Mouse (Mus musculus) spleen, postnatal 10 days (tissue): ENCODE measurements at regions not wholly inside any gene's neighbourhood (a gene's known extent, or its start where the extent isn't known, plus 50 kb on each side); places are given as distances from the start of the nearest gene placed in this dataset.

Experiments used
- DNase-seq, 2 experiments: peaks; one replicate each; pipeline ENCODE4 v3.0.0; 2021 to 2022; ENCODE audit warnings: low spot score in 2 of 2

DNA sequence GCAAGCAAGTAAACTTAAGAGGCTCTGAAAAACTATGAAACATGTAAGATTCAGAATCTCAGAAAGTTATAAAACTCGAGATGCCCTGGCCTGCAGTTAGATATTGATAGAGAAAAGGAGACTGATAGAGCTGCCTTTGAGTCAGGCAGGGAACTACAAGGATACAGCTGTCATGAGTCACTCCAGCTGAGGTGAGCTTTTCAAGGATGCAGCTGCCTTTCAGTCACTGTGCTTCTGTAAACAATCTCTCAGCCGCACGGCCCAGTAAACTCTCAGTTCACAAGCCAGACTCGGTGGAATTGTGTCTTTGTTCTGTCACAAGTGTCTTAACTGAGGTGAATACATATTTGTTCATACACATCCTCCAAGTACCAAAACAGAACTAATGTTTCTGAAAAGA, 334.9 kb upstream of the Rsrc1 start:
- DNase-seq = no peak

DNA sequence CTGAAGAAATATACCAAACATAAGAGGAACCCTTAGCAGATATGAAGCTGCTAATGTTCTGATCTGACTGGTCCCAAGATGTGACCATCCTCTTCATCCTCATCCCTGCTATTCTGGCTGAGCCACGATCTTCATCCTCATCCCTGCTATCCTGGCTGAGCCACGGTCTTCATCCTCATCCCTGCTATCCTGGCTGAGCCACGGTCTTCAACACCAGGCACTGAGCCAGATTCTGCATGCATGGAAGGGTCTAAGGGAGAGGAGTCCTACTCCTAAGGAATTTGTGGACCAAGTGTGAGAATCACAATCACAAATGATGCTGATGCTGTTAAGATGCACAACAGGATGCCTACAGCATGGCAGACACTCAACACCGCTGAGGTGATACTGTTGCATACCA, 331.9 kb upstream of the Rsrc1 start:
- no peak for DNase-seq

DNA sequence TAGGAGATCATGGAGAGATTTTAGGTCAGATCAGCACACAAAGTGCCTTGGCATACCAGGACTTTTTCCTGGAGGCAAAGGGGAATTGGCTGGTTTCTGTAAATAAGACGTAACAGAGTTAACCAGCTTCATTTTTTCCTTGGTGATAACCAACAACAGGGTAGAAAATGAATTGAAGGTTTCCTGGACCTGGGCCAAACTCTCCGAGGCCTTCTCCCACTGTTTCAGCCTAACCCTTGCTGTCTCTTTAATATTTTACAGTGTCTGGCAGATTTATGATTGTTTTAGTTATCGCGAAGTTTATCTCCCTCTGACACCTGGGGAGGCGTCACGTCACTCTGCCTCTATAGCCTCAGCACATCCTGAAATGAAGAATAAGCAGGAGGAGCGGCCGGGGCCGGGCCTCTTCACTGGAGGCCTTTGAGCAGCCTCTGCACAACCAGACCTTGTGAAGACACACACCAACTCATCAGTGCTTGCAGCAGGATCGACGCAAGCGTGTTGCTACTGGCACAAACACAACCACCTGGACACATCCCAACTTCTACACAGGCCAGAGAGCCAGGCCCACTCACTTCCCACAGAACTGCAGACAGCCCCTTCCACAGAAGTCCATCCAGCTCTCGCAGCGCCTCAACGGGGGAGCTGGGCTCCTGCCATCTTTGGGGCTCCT, 331.0 kb upstream of the Rsrc1 start:
- peak; percentile 34 to 44 for DNase-seq

DNA sequence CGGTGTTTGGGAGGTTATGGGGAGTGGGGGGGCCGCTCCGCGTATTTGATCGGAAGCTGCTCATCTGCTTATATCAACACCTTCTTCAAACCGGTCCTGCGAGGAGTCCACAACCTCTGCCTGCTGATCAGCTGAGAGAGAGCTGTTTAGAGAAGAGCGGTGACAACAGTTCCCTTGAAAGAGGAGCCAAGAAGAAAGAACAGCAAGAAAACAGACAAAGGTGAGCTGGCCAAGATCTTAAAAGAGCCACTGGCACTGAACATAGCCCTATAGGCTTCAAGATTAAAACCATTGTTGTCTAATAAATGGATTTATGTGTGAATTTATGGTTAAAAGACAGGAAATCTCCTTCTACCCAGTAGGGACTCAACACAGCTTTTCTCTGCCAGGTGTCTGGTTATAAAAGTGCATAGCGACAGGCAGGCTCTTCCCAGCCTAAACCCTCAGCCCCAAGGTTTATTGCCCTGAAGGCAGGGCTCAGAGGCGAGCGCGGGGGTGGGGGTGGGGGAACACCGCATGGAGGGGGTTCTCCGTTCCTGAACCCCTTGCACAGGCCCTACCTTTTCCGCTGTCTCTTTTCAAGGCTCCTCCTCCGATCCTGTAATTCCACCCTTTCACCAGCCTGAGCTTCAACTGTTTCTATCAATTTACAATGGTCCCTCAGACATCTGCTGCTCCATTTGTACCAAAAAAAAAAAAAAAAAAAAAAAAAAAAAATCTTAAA, 330.3 kb upstream of the Rsrc1 start:
- peak; percentile 21 to 24 for DNase-seq

DNA sequence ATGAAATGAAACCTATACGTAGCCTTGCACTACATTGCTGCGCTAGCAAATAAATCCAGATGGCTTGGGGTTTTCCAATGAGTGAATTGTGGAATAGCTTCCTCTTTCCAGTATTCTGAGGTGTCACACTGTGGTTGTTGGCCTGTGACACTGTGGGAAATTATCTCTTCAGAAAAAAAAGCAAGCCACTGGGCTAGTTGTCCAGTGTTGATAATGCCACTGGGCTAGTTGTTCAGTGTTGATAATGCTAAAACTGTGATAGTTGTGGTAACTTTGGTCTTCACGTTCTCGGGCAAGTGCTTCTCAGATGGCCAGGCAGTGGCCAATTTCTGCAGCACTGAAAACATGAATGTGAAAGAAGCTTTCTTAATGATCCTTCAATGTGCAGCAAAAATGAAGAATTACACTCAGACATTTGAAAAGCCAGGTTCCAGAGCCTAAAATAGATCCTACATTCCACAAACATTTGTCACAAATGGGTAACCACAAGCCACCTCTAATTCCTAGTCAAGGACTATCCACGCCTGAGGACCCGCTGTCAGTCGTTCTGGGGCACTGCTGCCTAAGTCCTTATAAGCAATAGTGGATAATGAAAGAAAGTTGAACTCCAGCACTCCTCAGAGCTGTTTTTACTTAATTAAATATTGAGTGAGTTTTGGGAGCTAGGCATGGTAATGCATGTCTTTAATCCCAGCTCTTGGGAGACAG, 328.9 kb upstream of the Rsrc1 start:
- DNase-seq = peak in 1 of 2 experiments; percentile 23

DNA sequence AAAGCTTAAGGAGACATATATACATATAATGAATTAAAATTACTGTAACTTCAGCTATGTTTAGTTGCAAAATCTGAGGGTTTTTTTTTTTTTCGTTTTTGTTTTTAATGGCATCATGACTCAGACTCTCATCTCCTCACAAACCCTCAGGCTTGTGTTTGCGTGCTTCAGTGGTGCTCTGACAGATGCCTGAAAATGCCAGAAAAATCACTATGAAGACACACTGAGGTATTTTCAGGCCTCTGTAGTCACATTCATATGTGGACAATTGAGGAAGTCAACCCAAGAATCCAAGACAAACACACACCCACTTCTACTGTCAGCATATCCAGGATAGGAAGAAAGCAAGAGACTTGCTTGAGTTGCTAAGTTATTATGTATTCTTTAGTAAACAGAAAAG, 327.2 kb upstream of the Rsrc1 start:
- DNase-seq = no peak

DNA sequence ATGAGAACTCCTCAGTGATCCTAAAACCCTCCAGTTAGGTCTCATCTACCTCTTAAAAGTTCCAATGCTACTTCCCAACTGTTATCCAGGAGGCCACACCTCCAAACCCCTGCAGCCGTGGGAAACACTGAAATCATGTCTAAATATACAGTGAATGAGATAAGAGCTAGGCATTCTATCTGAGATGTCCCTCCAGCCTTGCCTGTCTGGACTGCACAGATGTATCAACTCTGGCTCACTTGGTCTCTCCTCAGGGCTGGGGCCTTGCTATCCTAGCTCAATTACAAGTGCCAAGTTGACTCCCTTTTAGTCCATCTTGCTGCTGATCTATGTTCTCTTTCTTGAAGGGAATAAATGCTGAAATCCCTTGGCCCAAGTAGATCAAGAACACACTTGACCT, 326.3 kb upstream of the Rsrc1 start:
- DNase-seq = no peak

DNA sequence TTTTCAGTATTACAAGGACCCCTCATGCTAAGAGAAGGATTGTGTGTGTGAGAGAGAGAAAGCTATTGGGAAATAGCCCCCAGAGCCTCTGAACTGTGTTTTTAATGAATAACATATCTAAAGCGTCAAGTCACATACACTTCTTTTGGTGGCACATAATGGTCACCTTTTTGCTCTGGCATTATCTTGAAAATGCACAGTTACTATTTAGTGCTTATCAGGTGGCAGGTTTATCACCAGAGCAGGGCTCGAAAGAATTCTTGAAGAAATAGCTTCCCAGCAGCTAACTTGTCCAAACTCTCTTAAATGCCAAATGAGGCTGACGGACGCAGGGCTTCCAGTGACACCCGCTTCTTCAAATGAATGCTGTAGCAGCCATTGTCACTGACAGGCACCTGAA, 324.7 kb upstream of the Rsrc1 start:
- no peak for DNase-seq

DNA sequence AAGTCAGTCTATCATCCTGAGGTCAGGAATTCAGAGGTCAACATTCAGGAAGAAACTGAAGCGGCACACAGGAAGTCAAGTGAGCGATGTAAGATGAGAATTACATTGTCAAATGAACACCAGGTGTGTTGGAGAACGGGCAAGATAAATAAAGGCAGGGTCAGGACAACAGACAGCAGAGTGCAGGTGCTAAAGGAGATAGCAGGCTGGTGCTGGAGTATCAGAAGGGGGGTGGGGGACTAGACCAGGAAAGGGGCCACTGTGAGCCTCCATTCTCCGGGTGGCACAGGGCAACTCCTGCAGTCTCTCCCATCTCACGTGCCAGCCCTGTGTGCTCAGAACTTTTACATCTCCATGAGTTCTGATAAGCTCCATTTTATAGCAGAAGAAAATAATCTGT, 320.6 kb upstream of the Rsrc1 start:
- no peak for DNase-seq

DNA sequence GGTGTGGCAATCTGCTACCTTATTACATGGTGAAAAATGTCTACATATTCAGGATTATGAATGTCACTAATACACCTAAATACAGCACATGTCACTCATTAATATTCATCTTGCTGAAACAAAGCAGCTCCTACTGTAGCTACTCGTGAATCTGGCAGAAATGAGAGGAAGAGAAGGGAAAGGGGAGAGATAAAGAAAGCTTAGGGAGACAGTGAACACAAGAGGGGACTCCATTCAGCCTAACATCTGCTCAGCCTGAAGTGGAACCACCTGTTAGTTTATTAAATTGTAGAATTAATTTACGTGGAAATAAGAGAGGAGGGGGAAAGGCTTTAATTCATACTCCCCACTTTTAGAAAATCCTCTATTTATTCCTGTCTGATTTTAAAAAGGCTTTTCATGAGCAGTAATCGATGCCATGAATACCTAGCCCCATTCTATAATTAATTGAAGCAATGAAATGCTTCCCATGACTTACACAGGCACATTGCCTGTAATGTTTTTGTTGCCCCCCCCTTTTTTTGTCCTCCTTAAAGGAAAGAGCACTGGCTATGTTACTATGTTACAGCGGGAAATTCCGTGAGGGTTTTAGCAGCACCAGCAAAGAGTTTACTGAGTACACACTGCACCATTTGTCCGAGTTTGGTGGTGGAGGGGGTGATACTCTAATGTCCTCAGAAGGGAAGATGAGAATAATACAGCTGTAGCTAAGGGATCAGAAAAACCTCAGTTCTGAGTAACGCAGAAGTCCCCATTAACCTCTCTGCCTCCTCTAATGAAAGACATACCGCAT, 319.2 kb upstream of the Rsrc1 start:
- DNase-seq = no peak

DNA sequence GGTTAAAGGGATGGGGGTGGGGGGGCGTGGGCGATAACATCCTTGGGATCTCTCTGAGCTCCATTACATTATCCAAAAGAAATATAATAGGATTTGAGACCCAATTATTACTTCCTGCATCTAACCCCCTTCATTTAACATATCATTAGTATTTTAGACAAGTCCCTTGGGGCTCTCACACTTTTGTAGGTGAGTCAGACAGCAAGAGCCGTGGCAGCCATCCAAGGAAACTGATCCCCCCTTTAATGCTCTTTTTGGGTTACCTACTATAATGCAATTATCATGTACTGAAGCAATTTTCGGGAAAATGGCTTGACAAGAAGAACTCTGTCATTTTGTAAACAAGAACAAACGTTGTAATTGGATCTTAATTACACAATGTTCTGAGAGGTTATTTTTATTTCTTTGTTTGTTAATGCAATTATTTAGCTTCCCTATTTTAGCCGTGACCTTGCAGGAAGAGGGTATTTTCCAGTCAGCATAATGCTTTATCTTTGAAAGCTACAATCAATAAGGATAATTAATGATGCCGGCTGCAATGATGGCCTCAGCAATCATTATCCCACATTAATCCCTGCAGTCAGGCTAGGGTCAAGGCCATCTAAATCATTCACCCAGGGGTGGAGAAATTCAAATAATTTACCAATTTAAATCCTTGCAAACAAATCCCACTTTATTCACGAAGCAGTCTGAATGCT, 297.5 kb upstream of the Rsrc1 start:
- DNase-seq = no peak

DNA sequence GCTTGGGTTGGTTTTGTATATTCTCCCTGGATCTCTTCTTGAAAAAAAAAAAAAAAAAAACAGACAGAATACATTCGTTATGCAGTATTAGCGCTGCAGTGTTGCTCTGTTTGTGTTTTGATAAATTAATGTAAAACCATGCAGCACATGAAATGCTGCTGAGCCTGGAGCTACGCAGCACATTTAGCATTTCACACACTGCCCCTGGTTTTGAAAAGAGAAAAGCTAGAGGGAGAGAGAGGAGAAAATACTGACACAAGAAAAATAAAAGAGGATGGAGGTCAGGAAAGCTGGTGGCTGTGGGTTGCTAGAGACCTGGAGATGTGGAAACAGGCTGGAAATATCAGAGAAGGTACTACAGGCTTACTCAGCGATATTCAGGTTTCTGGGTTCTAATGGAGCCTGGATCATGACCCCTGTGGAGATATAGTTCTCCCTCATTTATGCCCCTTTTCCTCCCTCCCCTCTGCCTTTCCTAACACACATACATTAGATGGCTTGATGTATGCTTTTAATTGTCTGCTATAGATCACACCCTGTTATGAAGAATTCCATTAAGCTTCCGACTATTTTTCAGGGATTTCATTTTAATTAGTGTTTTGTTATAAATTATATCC, 296.8 kb upstream of the Rsrc1 start:
- no peak for DNase-seq

DNA sequence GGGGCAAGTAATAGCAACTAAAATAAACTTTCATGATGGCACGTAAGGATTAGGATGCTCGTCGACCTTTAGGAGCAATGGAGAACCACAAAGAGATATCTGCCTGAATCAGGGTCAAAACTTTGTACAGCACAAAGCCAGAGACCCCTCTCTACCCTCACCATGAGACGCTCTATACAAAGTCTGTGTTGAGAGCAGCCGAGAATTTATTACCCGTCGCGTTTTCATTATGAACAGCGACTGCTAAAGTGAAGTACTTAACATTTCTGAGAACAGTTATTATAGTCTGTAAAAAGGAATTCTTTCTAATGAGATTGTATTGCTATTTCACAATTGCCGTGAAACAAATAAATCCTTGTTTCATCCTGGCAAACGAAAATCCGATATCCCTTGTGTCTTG, 296.1 kb upstream of the Rsrc1 start:
- no peak for DNase-seq

DNA sequence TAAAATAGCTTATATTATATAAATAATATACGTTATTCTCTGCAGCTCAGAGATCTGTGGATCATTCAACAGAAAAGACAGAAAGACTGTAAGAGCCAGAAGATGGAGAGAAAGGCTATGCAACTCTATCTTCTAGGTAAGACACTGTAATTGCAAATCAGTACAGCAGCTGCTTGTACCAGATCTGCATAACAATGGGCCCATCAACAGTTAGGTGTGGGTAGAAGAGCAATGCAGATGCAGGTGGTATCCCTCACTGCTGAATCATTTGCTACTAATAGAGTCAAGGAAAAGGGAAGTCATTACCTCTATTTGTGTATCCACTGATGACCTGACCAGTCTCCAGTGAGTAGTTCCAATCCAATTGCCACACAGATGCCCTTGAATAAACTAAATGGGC, 294.1 kb upstream of the Rsrc1 start:
- no peak for DNase-seq

DNA sequence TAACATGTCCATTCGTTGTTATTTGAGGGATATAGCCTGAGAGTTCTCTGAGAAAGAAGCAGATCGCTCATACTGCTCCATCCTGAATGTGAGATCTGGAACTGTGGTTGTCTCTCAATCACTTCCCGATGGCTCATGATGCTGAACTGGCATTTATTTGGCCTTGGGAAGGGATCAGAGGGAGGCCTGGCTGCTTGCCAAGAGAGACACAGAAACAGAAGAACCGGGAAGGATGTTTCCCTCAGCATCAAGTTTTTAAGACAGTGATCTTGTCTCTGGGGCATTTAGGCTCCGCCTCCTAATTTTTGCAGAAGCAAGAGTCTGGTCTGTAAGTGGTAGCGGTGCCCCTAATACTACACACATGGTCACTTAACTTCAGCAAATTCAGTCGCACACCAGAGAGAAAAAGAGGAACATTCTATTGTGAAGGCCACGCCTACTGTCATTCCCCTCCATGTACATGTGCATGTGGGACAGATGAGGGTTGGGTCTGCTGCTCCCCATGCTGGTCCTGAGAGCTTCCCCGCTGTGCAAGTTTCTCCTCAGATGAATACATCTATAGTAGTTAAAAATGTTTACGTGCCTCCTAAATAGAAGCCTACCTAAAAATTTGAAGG, 290.2 kb upstream of the Rsrc1 start:
- DNase-seq = no peak

DNA sequence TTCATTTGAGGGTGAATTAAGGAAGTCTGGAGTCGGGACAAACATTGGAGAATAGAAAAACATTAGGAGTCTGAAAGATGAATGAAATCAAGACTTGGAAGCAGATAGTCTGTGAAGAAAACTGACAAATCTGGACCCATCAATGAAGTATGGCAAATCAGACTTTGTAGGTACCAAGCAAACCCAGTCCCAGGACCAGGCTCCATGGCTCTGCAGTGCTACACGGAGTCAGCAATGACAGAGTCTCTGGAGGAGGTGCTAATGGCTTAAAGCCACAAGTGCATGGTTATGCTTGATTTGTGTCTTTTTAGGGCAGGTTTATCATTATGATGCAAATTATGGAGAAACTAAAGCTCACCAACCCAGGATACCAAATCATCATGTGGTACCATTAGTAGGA, 286.1 kb upstream of the Rsrc1 start:
- DNase-seq = no peak

DNA sequence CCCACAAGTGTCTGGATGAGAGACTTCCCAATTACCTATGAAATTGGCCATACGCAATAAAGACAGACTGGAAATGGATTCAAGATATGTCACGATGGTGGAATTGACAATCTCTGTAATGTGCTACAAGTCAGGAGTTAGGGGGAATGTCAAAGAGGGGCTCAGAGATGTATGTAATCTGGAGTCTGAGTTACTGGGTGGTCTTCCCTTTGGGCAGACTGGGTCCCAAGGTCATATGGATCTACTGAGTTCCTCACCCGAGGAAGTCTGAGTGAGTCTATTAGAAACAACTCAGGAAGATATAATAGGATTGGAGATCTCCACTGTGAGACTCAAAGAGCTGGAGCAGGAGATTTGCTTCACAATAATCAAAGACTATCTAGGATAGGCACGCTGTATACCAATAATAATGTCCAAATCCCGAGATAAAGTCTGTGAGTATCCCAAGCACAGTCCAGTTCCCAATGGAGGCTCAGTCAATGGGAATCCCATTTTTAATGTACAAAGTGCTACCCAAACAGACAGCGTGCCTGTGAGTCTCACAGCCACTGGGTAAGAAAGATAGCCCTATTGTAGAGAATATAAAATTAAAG, 285.4 kb upstream of the Rsrc1 start:
- DNase-seq = no peak

DNA sequence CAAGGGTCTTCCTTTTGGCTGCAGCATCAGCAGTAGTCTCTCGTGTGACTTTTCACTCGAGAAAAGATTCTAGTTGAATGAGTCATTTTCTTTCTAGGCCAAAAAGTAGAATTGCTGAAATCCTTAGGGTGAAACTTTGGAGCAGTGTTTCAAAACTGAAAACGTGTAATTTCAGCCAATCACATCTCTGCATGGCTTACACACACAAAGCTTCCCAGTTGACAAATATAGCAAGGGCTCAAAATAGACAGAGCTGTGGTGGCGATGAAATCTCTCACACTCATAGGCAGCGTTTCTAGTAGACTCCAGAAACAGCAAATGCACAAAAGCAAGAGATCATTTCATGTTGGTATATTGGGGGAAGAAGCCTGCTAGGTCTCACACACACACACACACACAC, 283.1 kb upstream of the Rsrc1 start:
- no peak for DNase-seq

DNA sequence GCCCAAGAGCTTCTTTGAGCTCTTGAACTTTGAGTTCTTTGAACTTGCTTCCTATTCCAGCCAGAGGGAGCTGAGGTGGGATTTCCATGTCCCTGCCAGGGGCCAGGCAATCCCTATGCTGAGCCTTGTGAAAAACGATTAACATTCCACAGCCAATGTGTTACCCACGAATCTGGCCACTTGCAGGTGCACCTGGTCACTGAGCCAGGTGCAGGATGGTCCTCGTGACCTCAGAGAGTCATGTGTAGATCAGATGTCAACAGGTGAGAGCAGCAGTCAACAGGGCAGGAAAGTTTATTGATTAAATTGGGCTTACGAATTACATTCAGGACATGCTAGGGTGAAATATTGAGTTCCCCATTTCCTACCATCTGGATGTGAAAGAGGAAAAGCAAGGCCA, 275.4 kb upstream of the Rsrc1 start:
- no peak for DNase-seq

DNA sequence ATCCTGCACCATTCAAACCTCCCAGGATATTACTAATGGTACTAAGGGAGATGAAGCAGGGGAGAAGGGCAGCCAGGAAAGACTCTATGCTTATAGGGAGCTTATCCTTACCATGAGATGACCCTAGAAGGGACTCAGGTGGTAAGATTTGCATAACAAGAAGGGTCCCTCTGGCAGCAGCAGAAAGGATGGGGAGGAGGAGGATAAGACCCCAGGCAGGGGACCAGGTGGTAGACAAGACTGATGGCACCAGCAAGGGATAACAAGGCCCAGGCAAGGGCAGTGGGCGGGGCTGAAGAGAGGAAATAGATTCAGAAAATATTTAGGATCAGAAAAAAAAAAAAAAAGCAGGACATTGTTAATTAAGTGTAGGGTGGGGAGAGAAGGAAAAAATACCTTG, 245.7 kb upstream of the Rsrc1 start:
- DNase-seq = no peak
